Mouse (Mus musculus): ENCODE results near the gene Ttll8. TPM values are rescaled to one million over a fixed set of nuclear protein-coding genes. Genes with fewer than 3 reads are reported as not detected.

The Ttll8 gene
- polyA plus RNA-seq, 1 experiment from 2014 or later, result not detected

DNA sequence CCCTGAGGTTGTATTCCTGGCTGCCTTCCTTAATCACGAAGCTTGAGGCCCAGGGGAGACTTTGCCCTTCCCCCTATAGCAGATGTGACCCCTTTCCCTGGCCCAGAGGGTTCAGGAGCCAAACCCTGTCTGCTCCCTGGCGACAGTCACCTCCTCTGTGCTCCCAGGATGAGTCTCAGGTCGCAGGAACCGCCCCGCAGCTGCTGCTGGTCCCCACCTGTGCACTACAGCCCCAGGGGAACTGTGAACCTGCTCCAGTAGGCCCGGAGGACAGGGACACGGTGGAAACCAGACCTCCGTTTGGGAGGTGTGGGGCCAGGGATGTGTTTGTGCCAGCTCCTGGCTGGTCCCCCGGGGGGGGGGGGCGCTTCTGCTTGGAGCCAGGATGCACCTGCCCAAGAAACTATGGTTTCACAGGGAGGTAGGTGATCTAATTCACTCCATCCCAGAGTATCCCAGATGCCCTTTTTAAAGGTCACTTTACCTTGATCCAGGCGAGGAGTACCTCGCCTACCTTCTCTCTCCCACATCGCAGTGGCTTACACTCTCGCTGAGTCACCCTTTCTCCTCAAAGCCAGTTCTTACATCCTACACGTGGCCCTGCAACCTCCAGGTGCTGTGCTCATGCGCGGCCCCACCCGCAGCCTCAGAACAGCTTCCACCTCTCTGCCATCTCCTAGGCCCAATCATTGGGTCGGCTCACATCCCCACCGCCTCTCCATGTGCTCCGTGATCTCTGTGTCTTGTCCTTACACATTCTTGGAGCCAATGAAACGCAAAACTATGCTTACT, 72.8 kb downstream of the Ttll8 start:
- no peaks in the 10 kb centered on the region for H3K36me3 ChIP-seq
- peaks cover 4% of the 10 kb centered on the region; the same call in 1 of the 2 replicates for H3K27me3 ChIP-seq
- 0 out of 2 replicates have a peak overlapping the region, but pooled peaks have one; percentile 23 for H3K9ac ChIP-seq (replicated peaks)
- peaks cover 7% of the 10 kb centered on the region; the same call in 1 of the 2 replicates for H3K4me1 ChIP-seq (replicated peaks)
- H3K4me2 ChIP-seq, result no peak overlapping the region
- H3K9me3 ChIP-seq, result no peaks in the 10 kb centered on the region
- H3K4me3 ChIP-seq (replicated peaks), result no peak overlapping the region
- ATAC-seq (ENCODE audit: insufficient number of reproducible peaks, insufficient read depth, low FRiP score, low TSS enrichment, low read depth), result no peak
- 59% methylated on average over 22 of the region's 22 CpGs for WGBS
- H3K27ac ChIP-seq, result no peak overlapping the region

DNA sequence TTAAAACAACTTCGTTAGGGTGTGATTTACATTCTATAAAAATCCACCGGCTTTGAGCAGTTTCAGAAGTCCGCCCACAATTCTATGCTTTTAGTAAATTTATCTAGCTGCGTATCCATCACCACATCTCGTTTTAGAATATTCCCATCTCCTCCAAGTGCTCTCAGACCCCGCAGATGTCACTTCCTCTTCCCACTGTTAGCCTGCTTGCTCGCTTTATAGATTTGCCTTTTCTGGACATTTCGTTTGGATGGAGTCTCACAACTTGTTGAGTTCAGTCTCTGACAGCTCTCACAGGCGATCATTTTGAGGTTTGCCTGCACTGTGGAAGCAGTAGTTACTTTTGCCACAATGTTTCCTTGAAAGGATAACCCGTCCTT, 77.2 kb downstream of the Ttll8 start:
- peaks cover 12% of the 10 kb centered on the region; the same call in 1 of the 2 replicates for H3K4me1 ChIP-seq (replicated peaks)
- H3K4me3 ChIP-seq (replicated peaks), result no peak overlapping the region
- H3K4me2 ChIP-seq, result no peak overlapping the region
- no peak for ATAC-seq (ENCODE audit: insufficient number of reproducible peaks, insufficient read depth, low FRiP score, low TSS enrichment, low read depth)
- no peak overlapping the region for H3K27ac ChIP-seq
- no peak overlapping the region for H3K9ac ChIP-seq (replicated peaks)
- no peaks in the 10 kb centered on the region for H3K9me3 ChIP-seq
- 78% methylated on average over 10 of the region's 10 CpGs for WGBS
- peaks cover 16% of the 10 kb centered on the region for H3K27me3 ChIP-seq
- no peaks in the 10 kb centered on the region for H3K36me3 ChIP-seq

DNA sequence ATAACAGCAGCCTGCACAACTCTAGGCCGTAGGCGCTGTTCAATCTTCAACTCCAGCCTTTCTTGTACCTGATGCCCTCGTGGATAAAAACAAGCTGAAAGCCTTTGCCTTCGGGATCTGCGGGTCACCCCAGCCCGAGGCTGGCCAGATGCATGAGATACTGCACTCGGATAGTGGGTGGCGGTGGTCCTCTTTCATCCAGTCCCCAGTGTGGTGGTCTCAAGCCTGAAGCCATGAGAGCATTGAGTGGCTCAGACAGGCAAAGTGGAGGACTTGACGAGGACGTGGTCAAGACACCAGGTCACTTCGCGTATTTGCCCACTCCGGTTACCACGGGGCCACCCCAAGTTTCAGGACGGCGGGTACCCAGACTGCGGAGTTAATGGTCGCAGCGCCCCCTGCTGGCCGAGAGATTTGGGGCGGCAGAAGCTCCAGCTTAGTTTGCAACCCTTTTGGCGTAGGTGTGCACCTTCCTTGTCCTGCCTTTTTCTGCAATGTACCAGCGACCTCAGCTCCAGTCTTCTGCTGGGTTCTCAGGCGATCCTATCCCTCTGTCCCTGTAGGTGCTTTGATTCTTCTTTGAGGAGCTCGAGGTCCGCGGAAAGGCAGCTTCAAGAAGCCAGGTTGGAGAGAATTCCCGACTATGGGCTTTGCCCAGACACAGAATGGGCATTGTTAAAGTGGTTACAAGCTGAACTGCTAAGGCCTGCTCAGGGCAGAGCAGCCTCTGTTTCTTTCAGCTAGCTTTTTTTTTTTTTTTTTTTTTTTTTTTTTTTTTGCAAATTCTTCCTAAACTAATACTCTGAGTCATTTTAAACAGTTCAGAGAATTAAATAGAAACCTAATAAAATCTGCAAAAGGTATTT, 77.8 kb downstream of the Ttll8 start:
- peak overlapping the region; percentile 12 for H3K4me3 ChIP-seq (replicated peaks)
- 0 out of 2 replicates have a peak overlapping the region, but pooled peaks have one; percentile 31 for H3K9ac ChIP-seq (replicated peaks)
- H3K36me3 ChIP-seq, result no peaks in the 10 kb centered on the region
- ATAC-seq (ENCODE audit: insufficient number of reproducible peaks, insufficient read depth, low FRiP score, low TSS enrichment, low read depth), result peak; percentile 64; the same call in 1 of the 2 replicates
- H3K9me3 ChIP-seq, result no peaks in the 10 kb centered on the region
- 11% methylated on average over 28 of the region's 28 CpGs for WGBS
- peaks cover 11% of the 10 kb centered on the region; the same call in 1 of the 2 replicates for H3K4me1 ChIP-seq (replicated peaks)
- H3K27ac ChIP-seq, result no peak overlapping the region
- peak overlapping the region; percentile 40 for H3K4me2 ChIP-seq
- H3K27me3 ChIP-seq, result peaks cover 16% of the 10 kb centered on the region

DNA sequence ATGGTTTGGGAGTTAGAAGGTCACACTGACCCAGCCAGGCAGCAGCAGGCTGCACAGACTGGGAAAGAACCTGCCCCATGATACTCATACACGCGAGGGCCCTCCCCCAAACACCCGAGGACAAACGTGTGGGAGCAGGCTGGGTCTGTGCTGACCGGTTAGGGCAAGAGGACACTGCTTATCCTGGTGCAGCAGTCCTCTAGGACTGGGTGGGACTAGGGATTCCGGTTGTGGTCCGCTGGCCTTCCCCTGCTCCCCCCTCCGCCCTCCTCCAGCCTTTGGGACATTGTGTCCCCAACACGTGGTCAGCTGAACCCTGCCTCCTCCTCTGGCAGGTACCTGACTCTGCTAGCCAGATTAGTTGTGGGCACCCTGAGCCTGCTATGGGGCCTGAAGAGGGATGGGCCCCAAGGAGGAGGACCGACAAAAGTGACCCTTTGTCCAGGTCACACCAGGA, 78.6 kb downstream of the Ttll8 start:
- peak; percentile 32 for ATAC-seq (ENCODE audit: insufficient number of reproducible peaks, insufficient read depth, low FRiP score, low TSS enrichment, low read depth)

DNA sequence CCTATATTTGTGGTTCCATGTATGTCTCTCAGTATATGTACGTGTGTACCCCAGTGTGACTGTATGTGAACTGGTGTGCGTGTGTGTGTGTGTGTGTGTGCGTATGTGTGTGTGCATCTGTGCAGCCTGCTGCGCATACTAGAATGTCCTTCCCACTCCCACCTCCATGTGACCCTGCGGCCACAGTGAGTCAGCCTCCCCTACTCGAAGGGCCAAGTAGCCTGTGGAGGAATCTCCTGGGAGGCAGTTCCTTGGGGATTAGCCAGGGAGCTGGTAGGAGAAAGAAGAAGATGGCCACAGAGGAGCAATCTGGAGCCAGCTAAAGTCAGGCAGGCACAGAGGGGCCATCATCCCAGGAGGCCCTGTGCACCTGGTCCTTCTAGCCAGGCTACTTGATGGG, 79.7 kb downstream of the Ttll8 start:
- Histone ChIP-seq H3K9ac (replicated peaks) (no peak overlapping the region), H3K27ac (no peak overlapping the region), H3K4me1 (replicated peaks) (0 out of 2 replicates have a peak, but pooled peaks cover 5% of the 10 kb centered on the region), H3K9me3 (no peaks in the 10 kb centered on the region), H3K4me3 (replicated peaks) (no peak overlapping the region), H3K27me3 (peaks cover 12% of the 10 kb centered on the region), H3K36me3 (no peaks in the 10 kb centered on the region), H3K4me2 (no peak overlapping the region)
- whole genome bisulfite sequencing, result 89% methylated on average over 6 of the region's 6 CpGs
- ATAC-seq (ENCODE audit: insufficient number of reproducible peaks, insufficient read depth, low FRiP score, low TSS enrichment, low read depth), result no peak

More for the DNA sequence above, 78.6 kb downstream of the Ttll8 start:
- Histone ChIP-seq H3K36me3 (no peaks in the 10 kb centered on the region), H3K27me3 (peaks cover 12% of the 10 kb centered on the region), H3K4me1 (replicated peaks) (0 out of 2 replicates have a peak, but pooled peaks cover 5% of the 10 kb centered on the region), H3K27ac (no peak overlapping the region), H3K4me2 (peak overlapping the region; percentile 40; the same call in 1 of the 2 replicates), H3K9ac (replicated peaks) (no peak overlapping the region), H3K4me3 (replicated peaks) (no peak overlapping the region), H3K9me3 (no peaks in the 10 kb centered on the region)
- WGBS, result 36% methylated on average over 10 of the region's 10 CpGs

DNA sequence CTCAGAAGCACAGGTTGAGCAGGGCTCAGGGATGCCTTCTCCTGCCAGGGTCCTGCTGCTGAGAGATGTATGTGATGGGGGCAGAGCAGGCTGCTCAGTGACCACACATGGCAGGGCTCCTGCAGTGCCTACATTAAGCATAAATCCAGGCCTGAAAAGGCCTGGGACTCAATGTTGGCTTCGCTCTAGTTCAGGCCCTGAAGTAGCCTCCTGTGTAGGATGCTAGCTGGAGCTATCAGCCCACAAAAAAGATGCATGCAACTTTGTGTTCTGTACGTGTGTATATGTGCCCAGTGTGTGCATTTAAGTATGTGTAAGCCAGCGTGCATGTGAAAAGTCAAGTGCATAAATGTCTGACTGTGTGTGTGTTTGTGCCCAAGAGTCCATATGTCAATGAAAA, 80.2 kb downstream of the Ttll8 start:
- Histone ChIP-seq H3K4me2 (no peak overlapping the region), H3K9me3 (no peaks in the 10 kb centered on the region), H3K36me3 (no peaks in the 10 kb centered on the region), H3K27ac (no peak overlapping the region), H3K4me1 (replicated peaks) (0 out of 2 replicates have a peak, but pooled peaks cover 5% of the 10 kb centered on the region), H3K9ac (replicated peaks) (no peak overlapping the region), H3K4me3 (replicated peaks) (no peak overlapping the region), H3K27me3 (peaks cover 12% of the 10 kb centered on the region)
- WGBS, result 88% methylated on average over 3 of the region's 3 CpGs
- no peak for ATAC-seq (ENCODE audit: insufficient number of reproducible peaks, insufficient read depth, low FRiP score, low TSS enrichment, low read depth)

DNA sequence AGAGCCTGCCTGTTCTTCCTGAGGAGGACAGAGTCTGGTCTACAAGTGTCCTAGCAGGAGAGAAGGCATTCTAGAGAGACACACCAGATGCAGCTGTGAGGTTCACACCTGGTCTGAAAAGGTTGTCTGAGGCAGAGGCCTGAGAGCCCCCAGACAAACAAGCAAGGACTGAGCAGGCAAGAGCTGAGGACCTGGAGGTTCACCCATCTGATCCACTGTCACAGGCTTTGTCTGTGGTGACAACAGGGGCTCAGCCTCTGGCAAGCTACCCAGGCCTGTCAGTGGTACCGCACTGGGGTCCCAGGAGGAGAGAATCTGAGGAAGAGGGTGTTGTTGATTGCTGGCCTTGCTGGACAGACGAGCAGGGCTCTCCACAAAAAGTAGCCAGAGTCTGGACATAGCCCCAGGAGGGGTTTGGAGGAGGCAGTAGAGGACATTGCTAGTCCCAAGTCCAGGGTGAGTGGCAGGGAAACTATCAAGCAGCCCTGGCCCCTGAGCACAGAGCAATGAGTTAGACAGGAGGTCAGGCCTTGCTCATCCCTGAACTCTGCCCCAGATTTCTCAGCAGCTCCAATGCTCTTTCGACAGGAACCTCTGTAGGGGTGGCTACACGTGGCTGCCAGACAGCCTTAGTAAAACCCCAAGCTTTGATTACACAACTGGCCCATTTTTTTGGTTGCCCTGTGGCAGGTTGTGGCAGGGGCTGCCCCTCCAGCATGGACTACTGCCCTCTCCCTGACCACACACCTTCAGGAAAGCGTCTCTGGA, 83.6 kb downstream of the Ttll8 start:
- peaks cover 3% of the 10 kb centered on the region; the same call in 1 of the 2 replicates for H3K9me3 ChIP-seq
- WGBS, result 78% methylated on average over 5 of the region's 5 CpGs
- no peak overlapping the region for H3K4me2 ChIP-seq
- no peak overlapping the region for H3K27ac ChIP-seq
- H3K36me3 ChIP-seq, result peaks cover 15% of the 10 kb centered on the region
- ATAC-seq (ENCODE audit: insufficient number of reproducible peaks, insufficient read depth, low FRiP score, low TSS enrichment, low read depth), result no peak
- no peak overlapping the region for H3K4me3 ChIP-seq (replicated peaks)
- peaks cover 6% of the 10 kb centered on the region; the same call in 1 of the 2 replicates for H3K27me3 ChIP-seq
- peaks cover 27% of the 10 kb centered on the region for H3K4me1 ChIP-seq (replicated peaks)
- no peak overlapping the region for H3K9ac ChIP-seq (replicated peaks)

DNA sequence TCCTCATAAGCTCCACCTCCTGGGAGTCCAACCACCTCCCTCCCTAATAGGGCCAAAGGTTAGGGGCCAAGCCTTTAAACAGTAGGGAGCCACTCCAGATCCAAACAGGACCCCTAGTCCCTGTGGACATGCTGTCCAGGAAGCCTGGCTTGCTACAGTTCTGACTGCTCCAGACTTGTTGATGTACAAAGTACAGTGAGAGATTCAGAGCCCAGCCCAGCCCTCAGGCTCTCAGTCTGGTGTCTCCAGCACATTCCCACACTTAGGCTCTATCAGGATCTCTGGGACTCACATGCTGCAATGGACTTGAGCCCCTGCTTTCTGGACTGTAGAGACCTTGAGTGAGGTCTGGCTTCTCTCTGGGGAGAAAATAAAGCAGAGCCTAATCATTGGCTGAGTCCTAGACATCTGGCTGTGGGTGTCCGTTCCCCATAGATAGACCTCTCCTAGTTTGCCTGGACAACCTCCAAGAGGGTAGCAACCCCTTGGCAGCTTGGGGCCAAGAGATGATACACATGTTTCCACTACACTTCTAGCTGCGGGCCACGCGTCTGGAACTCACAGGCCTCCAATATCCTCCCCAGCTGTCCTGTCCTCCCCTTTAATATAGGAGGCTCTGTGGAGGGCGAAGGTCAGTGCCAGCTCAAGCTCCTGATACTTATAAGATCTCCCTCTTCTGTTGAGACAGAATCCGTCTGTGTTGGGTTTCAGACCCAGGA, 86.0 kb downstream of the Ttll8 start:
- H3K27ac ChIP-seq, result peak overlapping the region; percentile 73
- peaks cover 30% of the 10 kb centered on the region for H3K36me3 ChIP-seq
- peaks cover 3% of the 10 kb centered on the region; the same call in 1 of the 2 replicates for H3K9me3 ChIP-seq
- ATAC-seq (ENCODE audit: insufficient number of reproducible peaks, insufficient read depth, low FRiP score, low TSS enrichment, low read depth), result no peak
- H3K4me2 ChIP-seq, result 0 out of 2 replicates have a peak overlapping the region, but pooled peaks have one; percentile 23
- no peak overlapping the region for H3K4me3 ChIP-seq (replicated peaks)
- H3K9ac ChIP-seq (replicated peaks), result no peak overlapping the region
- peaks cover 47% of the 10 kb centered on the region for H3K4me1 ChIP-seq (replicated peaks)
- H3K27me3 ChIP-seq, result no peaks in the 10 kb centered on the region
- 75% methylated on average over 6 of the region's 6 CpGs for WGBS

DNA sequence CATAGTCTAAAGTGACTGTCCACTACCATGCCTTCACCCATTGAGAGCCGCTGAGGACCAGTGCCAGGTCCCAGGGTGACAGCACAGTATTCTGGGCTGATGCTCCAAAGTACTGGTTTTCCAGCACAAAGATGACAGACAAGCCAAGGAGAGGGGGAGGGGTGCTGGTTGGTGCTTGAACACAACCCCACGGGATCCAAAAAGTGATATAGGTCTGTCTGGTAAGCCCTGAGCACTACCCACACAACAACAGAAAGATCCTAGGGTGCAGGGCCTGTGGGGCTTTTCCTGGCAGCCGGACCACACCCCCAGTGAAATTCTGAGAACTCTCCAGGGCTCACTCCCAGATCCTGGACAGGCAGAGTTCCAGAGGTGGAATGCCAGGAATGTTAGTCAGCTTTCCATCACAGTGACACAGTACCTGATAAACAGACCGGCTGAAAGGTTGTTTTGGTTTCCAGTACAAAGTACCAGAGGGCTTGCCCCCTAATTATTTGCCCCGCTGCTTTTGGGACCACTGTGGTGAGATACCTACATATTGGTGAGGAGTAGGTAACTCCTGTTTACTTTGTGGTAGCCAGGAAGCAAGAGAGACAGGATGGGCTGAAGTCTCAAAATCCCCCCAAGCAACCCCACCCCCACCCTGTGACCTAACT, 86.7 kb downstream of the Ttll8 start:
- 16% methylated on average over 5 of the region's 5 CpGs for WGBS
- 0 out of 2 replicates have a peak overlapping the region, but pooled peaks have one; percentile 23 for H3K4me2 ChIP-seq
- no peak overlapping the region for H3K9ac ChIP-seq (replicated peaks)
- no peaks in the 10 kb centered on the region for H3K27me3 ChIP-seq
- peaks cover 52% of the 10 kb centered on the region for H3K4me1 ChIP-seq (replicated peaks)
- ATAC-seq (ENCODE audit: insufficient number of reproducible peaks, insufficient read depth, low FRiP score, low TSS enrichment, low read depth), result no peak
- peaks cover 3% of the 10 kb centered on the region; the same call in 1 of the 2 replicates for H3K9me3 ChIP-seq
- no peak overlapping the region for H3K4me3 ChIP-seq (replicated peaks)
- H3K36me3 ChIP-seq, result peaks cover 30% of the 10 kb centered on the region
- H3K27ac ChIP-seq, result peak overlapping the region; percentile 73
